Mouse (Mus musculus): ENCODE data around the gene Nos1ap.

Gene Nos1ap

GRCm38 (mm10) chr1:170588353-170588752, 1.3 kb downstream of the Nos1ap start:
- no peak for DNase-seq (ENCODE audit: low spot score)

- DNase-seq (ENCODE audit: low spot score), result no peak
These were observed 2.9 kb downstream of the Nos1ap start for GRCm38 (mm10) chr1:170586715-170587114.

GRCm38 (mm10) chr1:170583925-170584324, 5.7 kb downstream of the Nos1ap start:
- no peak for DNase-seq (ENCODE audit: low spot score)

DNA sequence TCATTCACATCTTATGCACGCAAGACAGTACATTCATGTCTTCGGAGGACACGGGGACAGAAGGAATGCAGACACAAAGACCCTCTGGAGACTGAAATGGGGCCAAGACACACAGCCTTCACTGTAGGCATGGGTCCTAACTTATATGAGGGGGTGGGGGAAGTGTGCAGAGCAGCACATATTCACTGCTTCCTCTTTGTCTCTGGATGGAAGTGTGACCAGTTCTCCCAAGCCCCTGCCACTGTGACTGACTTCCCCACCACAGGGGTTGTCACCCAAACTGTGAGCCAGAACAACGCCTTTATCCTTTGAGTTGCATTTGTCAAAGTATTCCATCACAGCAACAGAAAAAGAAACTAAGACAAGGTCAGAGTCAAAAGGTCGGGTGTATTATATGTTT, 7.3 kb downstream of the Nos1ap start:
- no peak for DNase-seq (ENCODE audit: low spot score)

DNA sequence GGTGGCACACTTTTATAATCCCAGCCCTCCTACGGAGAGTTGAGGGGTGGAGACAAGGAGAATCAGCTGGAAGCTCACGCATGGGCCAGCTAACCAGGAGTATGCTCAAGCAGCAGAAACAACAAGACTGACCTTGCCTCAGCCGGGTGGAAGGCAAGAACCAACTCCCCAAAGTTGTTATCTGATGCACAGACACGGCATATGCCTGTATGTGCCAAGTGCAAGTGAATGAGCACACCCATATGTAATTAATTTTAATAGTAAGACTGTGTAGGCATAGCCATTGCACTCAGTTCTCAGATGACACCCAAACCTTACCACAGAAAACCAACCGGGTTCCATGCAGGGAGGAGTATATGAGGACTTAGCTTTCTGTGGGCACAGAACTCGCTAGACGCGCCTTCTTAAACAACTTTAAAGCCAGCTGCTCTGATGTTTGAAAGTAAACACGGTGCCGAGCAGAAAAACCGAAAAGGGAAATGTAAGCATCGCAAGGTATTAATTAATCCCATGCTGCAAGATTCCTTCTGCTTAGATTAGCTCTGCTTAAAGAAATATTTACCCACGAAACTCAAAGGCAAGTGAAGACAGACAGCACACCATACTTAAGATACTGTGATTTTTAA, 9.1 kb downstream of the Nos1ap start:
- no peak for DNase-seq (ENCODE audit: low spot score)

GRCm38 (mm10) chr1:170579476-170579875, 10.2 kb downstream of the Nos1ap start:
- DNase-seq (ENCODE audit: low spot score), result no peak

DNA sequence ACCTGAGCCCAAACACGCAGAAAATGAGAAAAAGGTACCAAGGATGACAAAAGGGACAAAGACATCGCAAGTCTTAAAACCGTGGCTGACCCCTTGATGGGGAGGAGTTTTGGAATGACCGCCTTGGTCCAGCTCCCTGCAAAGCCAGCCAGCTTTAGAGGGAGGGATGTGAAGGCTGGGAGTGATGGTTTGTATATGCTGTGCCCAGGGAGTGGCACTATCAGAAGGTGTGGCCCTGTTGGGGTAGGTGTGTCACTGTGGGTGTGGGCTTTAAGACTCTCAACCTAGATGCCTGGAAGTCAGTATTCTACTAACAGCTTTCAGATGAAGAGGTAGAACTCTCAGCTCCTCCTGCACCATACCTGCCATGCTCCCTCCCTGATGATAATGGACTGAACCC, 10.6 kb downstream of the Nos1ap start:
- no peak for DNase-seq (ENCODE audit: low spot score)

DNA sequence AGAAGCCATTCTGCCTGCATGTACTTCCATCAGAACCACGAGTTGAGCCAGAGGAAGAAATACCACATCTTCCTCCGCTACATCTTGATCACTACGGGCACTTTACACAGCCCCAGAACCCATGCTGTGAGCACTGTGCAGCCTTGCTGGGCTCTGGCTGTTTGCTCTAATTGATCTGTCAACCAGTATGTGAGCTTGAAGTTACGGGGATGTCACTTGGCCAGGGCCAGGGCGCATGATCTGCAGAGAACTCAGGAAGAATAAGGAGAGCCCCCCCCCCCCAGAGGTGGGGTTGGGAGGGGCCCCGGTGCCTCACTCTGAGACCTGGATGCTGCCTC, 13.0 kb downstream of the Nos1ap start:
- no peak for DNase-seq (ENCODE audit: low spot score)

DNA sequence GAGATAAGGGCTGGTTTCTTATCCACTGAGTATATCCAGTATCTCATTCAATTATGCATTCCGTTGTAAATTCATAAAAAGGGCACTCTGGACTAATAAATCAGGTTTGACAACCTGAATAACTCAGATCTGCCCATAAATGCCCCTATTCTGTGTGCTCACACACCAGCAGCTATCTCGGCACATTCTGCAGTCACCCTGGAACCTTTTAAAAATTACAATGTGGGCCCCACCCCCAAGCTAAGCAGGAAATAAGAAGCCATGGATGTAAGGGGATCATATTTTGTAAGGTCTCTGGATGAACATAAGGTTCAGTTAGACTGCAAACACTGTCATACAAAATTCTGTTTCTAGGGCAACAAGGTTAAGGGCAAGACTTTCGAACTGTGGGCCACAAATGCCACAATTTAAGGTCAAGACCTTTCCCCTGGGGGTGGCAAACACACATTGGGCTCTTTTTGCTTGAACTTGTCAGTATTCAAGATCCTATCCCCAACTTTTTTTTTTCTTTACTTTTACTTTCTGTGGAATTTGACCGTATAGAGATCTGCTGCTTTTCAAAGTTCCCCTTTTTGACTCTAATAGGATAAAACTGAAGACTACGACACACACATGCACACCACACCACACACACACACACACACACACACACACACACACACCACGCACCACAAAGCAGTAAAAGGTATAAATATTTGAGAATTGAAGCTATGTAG, 13.5 kb downstream of the Nos1ap start:
- no peak for DNase-seq (ENCODE audit: low spot score)

DNA sequence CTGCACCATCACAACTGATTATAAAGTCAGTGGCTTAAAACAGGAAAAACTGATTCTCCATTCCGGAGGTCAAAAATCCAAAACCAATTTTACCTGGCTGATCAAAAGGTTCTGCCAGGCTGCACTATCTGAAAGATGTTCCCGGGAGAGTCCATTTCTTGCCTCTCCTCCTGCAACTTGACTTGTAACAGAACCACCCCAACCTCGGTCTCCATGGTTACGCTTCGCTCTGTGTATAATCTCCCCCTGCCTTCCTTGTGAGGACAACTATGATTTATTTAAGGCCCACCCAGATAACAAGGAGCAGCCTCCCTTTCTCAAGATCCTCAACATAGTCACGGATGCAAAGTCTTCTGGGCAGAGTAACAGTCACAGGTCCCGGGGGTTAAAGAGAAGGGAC, 16.5 kb downstream of the Nos1ap start:
- DNase-seq (ENCODE audit: low spot score), result no peak

GRCm38 (mm10) chr1:170566969-170567368, 22.7 kb downstream of the Nos1ap start:
- no peak for DNase-seq (ENCODE audit: low spot score)

- DNase-seq (ENCODE audit: low spot score), result no peak
These were observed 23.1 kb downstream of the Nos1ap start for GRCm38 (mm10) chr1:170566538-170566937.

DNA sequence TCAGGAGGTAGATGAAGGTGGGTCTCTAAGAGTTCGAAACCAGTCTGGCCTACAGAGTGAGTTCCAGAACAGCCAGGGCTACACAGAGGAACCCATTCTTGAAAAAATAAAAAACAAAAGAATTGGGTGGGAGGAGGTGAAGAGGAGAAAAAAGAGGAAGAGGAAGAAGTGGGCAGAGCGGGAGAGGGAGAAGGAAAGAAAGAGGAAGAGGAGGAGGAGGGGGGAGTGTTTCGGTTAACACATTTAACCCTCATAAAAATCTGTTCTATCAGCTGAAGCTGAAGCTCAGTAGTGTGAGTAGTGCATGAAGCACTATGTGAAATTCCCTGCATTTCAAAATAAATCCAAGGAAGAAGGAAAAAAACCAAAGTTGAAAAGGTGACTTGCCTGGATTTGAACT, 24.7 kb downstream of the Nos1ap start:
- DNase-seq (ENCODE audit: low spot score), result no peak

DNA sequence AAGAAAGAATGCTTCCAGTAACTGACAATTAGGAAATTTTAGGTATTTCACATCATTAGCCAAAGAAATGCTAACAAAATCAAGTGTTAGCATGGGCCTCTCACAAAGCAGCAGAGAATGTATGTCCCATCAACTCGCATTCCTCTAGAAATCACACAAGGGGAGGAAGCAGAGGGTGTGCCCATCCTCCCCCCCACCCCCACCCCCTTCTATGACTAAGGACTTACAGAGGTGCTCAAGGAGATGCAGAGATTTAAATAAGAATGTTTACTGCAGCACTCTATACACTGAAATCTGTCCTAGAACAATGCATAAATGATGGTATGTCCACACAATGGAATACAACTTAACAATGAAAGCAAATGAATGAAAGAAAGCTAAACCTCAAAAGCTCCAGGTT, 27.2 kb downstream of the Nos1ap start:
- DNase-seq (ENCODE audit: low spot score), result no peak

DNA sequence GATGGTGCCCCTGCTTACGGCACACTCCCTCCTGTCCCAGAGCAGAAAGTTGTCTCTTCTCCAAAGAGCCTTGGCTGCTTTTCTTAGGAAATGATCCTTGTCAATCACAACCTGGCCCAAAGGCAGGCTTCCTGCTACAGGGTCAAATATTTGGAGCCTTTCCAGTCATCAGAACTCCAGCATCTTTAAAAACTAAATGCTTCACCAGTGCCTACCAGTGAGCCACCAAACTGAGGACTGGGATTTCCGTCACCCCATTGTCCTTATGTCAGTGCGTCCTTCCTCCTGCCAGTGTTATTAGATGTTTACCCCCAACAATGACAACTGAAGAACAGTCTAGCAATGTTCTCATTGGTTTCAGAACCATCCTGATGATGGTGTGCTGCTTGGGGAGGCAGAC, 28.9 kb downstream of the Nos1ap start:
- no peak for DNase-seq (ENCODE audit: low spot score)

DNA sequence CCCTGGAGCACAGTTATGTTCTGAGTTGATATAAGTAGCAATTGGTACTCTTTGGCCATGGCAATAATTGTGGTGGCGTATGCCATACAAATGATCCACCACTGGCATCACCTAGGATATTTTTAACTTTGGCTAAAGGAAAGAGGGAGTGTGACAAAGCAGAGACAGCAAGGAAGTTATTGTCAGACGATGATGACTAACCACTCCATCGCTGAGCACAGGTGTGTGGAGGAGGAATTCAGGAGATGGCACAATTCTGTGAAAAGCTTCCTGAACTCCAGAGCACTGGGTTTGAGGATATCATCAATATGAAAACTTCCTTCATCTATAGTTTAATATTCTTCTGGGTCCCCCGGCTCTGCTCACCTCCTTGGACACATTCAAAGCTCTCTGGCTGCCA, 31.7 kb downstream of the Nos1ap start:
- DNase-seq (ENCODE audit: low spot score), result no peak

GRCm38 (mm10) chr1:170556696-170557095, 33.0 kb downstream of the Nos1ap start:
- no peak for DNase-seq (ENCODE audit: low spot score)

DNA sequence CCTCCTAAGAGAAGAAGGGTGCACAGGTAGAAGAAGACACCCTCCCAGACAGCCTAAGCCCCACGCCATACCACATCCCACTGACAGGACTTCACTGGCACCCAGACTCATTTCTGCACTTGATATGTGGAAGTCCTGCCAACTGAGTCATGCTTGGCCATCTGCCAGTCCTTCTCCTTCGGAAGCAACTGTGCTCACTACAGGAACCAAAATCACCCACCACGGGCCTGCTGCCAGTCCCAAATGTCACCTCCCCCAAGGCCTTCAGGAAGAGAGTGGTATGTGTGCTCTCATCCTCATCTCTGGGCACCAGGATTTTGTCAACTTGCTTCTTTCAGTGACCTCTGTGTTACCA, 34.7 kb downstream of the Nos1ap start:
- peak; percentile 21 for DNase-seq (ENCODE audit: low spot score)

GRCm38 (mm10) chr1:170554235-170554938, 35.3 kb downstream of the Nos1ap start:
- no peak for DNase-seq (ENCODE audit: low spot score)

- DNase-seq (ENCODE audit: low spot score), result no peak
These were observed 38.8 kb downstream of the Nos1ap start for GRCm38 (mm10) chr1:170550649-170551440.

- no peak for DNase-seq (ENCODE audit: low spot score)
These were observed 40.6 kb downstream of the Nos1ap start for GRCm38 (mm10) chr1:170549059-170549458.

- DNase-seq (ENCODE audit: low spot score), result no peak
These were observed 41.4 kb downstream of the Nos1ap start for GRCm38 (mm10) chr1:170548192-170548795.
